Mouse (Mus musculus) thymus, postnatal 25 days (tissue): ENCODE measurements around the gene Sorcs2.
A peak's percentile ranks its signal among the peaks of the same experiment; 100 is the strongest.

Experiments
- DNase-seq: peaks from one replicate; pipeline ENCODE4 v3.0.0; 2022

Gene Sorcs2

GRCm38 (mm10) chr5:36389731-36390590, 8.0 kb downstream of the Sorcs2 start:
- DNase-seq: no peak

GRCm38 (mm10) chr5:36385062-36385461, 12.9 kb downstream of the Sorcs2 start:
- no peak for DNase-seq

DNA sequence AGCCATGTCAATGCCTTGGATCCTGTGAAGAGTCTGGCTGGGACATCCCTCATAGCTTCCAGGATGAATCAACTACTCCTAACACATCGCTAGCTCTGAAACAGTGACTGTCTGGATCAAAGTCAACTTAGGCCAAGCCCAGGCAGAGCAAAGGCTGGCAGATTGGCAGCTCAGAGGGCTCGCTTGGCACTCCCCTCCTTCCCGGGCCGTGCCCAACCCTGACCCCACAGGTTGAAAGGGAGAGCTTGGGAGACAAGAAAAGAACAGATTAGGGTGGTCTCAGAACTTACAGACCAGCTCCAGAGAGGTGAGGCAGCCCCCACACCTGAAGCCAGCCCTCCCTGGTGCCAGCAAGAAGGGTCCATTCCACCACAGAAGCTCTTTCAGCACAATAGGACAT, 14.5 kb downstream of the Sorcs2 start:
- no peak for DNase-seq

GRCm38 (mm10) chr5:36382721-36383120, 15.2 kb downstream of the Sorcs2 start:
- DNase-seq: no peak

DNA sequence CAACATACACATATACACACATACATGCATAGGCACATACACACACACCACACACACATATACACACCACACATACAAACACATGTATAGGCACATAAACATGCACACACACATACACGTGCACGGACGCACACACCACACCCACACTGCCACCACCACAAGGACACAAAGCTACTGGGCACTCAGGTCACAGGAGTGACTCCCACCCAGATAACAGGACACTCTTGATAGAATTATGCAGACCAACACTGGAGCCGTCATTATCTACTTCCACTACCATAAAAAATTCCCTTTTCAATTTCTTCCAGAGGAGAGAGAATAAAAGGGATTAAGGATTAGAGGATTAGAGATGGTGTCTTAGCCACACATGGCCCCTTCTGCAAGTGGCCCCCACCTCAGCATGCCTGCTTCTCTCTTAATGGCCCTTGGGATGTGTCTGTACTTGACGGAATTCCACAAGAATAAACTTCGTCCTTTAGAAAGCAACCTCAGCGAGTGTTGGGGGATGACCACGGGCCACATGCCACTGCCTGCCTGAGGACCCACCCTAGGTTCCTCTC, 15.7 kb downstream of the Sorcs2 start:
- DNase-seq: no peak

- DNase-seq: no peak
These were observed 17.9 kb downstream of the Sorcs2 start for GRCm38 (mm10) chr5:36379938-36380511.

- no peak for DNase-seq
These were observed 19.6 kb downstream of the Sorcs2 start for GRCm38 (mm10) chr5:36378370-36378738.

- DNase-seq: peak; percentile 75
These were observed 20.2 kb downstream of the Sorcs2 start for GRCm38 (mm10) chr5:36377456-36378369.

DNA sequence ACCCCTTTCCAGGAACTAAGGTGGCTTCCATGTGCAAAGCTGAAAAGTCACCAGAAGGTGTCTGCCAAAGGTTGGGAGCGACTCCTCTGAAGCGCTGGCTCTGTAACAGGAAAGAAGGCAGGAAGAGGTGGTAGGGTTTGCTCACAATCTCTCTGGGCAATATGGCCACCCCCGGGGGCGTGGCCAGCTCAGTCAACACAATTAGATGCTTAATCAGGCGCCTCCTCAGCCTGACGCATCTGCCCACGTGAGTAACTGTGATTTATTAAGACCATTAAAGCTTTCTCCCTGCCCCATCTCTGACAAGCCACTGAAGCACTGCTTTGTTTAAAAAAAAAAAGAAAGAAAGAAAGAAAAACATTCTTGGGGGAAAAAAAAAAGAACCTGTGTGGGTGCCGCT, 22.1 kb downstream of the Sorcs2 start:
- no peak for DNase-seq

DNA sequence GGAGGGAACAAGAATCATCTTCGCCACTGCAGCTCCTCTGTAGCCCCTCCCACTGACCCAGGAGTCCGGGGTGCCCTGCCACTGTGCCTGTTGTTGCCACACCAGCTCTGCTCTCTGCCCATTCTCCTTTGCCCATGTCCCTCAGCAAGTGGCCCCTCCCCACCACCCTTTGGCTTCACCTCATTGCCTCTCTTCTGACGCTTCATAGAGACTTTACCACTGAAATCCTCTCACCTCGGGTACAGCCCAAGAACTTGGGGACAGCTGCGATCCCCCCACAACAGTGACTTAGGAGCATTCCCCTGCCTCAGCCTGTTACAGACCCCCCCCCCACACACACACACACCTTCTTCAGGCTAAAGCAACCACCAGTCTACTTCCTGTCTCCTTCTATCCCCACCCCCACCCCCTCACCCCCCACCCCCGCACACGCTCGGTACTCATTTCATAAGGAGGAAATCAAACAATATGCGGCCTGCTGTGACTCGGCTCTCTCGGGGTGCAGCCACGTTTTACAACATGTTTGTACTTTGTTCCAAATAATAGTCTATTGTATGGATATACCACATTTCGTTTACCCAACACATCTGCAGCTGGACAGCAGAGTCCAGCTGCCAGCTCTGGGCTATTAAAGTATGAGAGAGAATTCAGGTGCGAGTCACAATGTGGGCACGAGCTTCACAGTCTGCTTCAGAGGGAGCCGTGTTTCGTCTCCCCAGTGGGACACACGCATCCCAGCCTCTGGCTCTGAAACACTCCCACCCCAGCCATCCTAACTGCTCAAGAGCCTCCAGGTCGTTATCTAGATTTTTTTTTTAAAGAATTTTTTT, 23.5 kb downstream of the Sorcs2 start:
- peak; percentile 57 for DNase-seq

- DNase-seq: peak; percentile 38
These were observed 24.6 kb downstream of the Sorcs2 start for GRCm38 (mm10) chr5:36373246-36373891.

DNA sequence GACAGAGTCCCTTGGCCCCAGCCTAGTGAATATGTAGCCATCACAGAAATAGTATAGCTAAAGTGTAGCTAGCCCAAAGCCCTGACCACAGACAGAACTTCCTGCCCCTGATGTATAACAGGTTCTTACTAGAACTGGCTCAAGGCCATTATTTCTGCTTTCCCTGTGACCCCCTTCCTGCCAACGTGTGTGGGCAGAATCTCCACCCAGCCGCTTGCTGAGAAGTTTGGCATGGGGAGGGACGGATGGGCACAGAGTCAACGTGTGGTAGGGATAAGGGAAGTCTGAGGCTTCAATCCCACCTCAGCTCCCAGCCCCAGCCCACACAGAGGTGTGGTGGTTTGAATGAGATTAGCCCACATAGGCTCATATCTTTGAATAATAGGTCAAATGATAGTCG, 26.2 kb downstream of the Sorcs2 start:
- no peak for DNase-seq

DNA sequence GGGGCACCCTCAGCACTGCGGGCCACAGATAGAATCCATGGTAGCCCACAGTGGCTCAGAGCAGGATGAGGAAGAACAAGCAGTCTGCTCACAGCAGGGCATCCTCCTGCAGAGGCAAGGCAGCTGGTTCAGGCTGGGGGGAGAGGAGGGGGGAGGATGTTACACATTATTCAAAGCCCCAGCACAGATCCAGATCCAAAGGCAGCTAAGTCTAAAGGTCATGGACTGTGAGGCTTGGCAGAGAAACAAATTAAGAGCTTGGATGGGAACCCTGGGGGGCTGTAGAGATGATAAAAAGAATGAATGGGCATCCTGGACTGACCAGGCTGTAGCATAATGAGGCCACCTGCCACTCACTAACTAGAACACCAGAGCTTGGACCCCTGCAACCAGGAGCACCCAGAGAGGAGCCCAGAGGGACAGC, 28.7 kb downstream of the Sorcs2 start:
- no peak for DNase-seq

- no peak for DNase-seq
These were observed 29.3 kb downstream of the Sorcs2 start for GRCm38 (mm10) chr5:36368511-36369135.

- peak; percentile 61 for DNase-seq
These were observed 30.0 kb downstream of the Sorcs2 start for GRCm38 (mm10) chr5:36367911-36368310.

DNA sequence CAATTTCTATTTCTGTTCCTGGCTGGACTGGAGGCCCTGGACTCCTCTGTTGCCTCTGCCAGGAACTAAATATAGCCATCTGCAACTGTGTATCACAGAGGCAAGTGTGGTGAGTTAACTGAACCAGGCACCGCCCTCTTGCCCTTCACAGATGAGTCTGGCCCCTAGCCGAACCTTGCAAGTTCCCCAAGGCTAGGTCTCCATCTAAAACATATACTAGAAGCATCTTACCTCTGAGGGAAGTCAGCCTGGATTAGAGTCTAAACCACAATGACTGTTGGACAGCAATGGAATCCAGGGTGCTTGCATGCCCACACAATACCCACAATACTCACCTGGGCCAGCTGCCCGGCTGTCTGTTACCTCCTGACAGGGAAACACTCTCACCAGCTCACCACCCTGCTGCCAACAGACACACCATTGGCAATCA, 30.7 kb downstream of the Sorcs2 start:
- no peak for DNase-seq

GRCm38 (mm10) chr5:36361749-36362148, 36.2 kb downstream of the Sorcs2 start:
- no peak for DNase-seq

- no peak for DNase-seq
These were observed 37.6 kb downstream of the Sorcs2 start for GRCm38 (mm10) chr5:36360343-36360742.

- DNase-seq: no peak
These were observed 38.2 kb downstream of the Sorcs2 start for GRCm38 (mm10) chr5:36359535-36360243.

DNA sequence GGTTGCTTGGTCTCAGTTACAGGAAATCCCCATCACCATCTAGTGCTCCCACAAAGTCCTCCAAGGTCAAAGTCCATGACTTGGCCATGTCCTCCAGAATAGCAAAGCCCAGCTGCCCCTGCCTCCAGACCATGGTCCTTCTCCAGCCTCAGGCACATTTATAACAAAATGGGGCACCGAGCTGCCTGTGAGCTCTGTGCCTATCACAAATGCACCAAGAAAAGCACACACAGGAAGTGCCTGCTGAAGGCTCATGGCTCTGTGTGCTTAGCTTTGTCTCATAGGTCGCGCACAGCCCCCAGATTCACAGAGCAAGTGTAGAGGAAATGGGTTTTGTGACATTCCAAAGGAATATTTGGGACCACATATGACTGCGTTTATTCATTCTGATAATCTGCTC, 39.8 kb downstream of the Sorcs2 start:
- peak; percentile 34 for DNase-seq
